Mouse (Mus musculus) cortical plate, adult 2 months (tissue): Measurements from ENCODE around the gene Gm29776.

Source experiments
- CTCF ChIP-seq: fragments of 200-500 bp; IDR thresholded peaks from 2 replicates; pipeline ENCODE4 v1.5.1; 2011; ENCODE audit warnings: mild to moderate bottlenecking, control low read depth, low read length; ENCODE audit not compliant: insufficient read depth; ENCODE audit errors: extremely low read depth
- POLR2A ChIP-seq: fragments of 200-500 bp; IDR thresholded peaks from 2 replicates; pipeline ENCODE4 v1.6.1; 2011; ENCODE audit warnings: mild to moderate bottlenecking, low read length, control low read depth; ENCODE audit not compliant: insufficient read depth; ENCODE audit errors: extremely low read depth

DNA sequence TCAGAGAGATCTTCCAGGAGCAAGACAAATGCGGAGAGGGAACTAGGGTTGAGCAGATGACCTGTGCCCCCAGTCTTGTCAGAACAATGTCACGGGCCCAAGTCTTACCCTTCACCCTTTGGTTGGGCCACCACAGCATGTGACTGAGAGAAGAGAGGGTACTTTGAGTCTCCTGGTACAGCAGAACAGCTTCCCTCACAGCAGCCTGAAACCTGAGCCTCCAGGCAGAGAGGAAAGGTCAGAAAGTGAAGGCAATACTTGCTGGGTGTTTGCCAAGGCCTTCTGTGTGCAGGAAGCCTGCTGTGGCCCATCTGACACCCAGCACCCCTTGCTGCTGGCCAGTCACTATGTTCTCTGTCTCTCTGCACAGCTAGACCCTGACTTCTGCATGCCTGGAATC, 43.7 kb upstream of the Gm29776 start:
- TF ChIP-seq CTCF (no peak), POLR2A (no peak)
